Mouse (Mus musculus) CH12.LX (cell line): ENCODE results near the gene Ctcf. TPM values are rescaled to one million over a fixed set of nuclear protein-coding genes. Genes with fewer than 3 reads are reported as not detected.
"Not testable (repeated sequence)": the region's sequence is repeated elsewhere in the genome, so short reads cannot be mapped to it uniquely, and the experiment has no call there.

ENCODE experiments used
- DNase-seq: peaks from one replicate; pipeline ENCODE4 v3.0.0-alpha.2; 2013; ENCODE audit errors: extremely low read depth
- H3K27ac ChIP-seq: 2 replicates; pipeline ENCODE4 v1.5.1; 2012; ENCODE audit warnings: low read depth, mild to moderate bottlenecking, control low read depth, moderate library complexity; ENCODE audit not compliant: insufficient read depth
- H3K27me3 ChIP-seq: replicated peaks from 2 replicates; pipeline ENCODE3; 2012; ENCODE audit warnings: inconsistent platforms
- H3K36me3 ChIP-seq, 2 experiments: replicated peaks in 1 of 2; 2 replicates each; pipeline versions ENCODE3 to v1.6.1; 2012; ENCODE audit warnings: inconsistent platforms in 1 of 2, low read length in 1 of 2, mild to moderate bottlenecking in 1 of 2, mixed read lengths in 1 of 2, moderate library complexity in 1 of 2; ENCODE audit not compliant: control insufficient read depth in 1 of 2, insufficient read depth in 1 of 2
- H3K4me1 ChIP-seq, 2 experiments: 2 replicates each; pipeline ENCODE4 v1.6.1; 2012; ENCODE audit warnings: inconsistent platforms in 1 of 2, moderate library complexity in 1 of 2; ENCODE audit not compliant: insufficient read depth in 2 of 2, control insufficient read depth in 1 of 2
- H3K4me2 ChIP-seq: 2 replicates; pipeline ENCODE4 v1.6.1; 2012; ENCODE audit warnings: low read depth, mild to moderate bottlenecking, control low read depth; ENCODE audit not compliant: poor library complexity, insufficient read depth, severe bottlenecking
- H3K4me3 ChIP-seq, 3 experiments: fragments of 150-350 bp in 1 of 3; sonication (generic) in 1 of 3; replicated peaks in 1 of 3; 2 replicates each; pipeline versions ENCODE3 to v1.5.1; 2011 to 2012; ENCODE audit warnings: low read depth in 2 of 3, low read length in 2 of 3, mild to moderate bottlenecking in 2 of 3, moderate library complexity in 2 of 3, control low read depth in 1 of 3, improper control_type of control experiment in 1 of 3, inconsistent platforms in 1 of 3, mixed read lengths in 1 of 3; ENCODE audit not compliant: poor library complexity in 1 of 3
- H3K79me2 ChIP-seq: replicated peaks from 2 replicates; pipeline ENCODE4 v1.6.1; 2012; ENCODE audit warnings: mild to moderate bottlenecking, moderate library complexity; ENCODE audit not compliant: control insufficient read depth, poor library complexity, insufficient read depth, severe bottlenecking; ENCODE audit errors: extremely low read depth
- H3K9ac ChIP-seq: 2 replicates; pipeline ENCODE4 v1.6.1; 2012; ENCODE audit warnings: low read depth, mild to moderate bottlenecking, control low read depth, moderate library complexity; ENCODE audit not compliant: insufficient read depth
- H3K9me3 ChIP-seq: replicated peaks from 2 replicates; pipeline ENCODE3; 2012; ENCODE audit warnings: low read length, inconsistent platforms, mixed read lengths
- BHLHE40 ChIP-seq: IDR thresholded peaks from 2 replicates; pipeline ENCODE4 v1.6.1; 2011; ENCODE audit warnings: mild to moderate bottlenecking, low read depth, low read length, improper control_type of control experiment
- CHD1 ChIP-seq: IDR thresholded peaks from 2 replicates; pipeline ENCODE4 v1.6.1; 2012; ENCODE audit warnings: low read depth, low read length, improper control_type of control experiment, inconsistent platforms
- CHD2 ChIP-seq: IDR thresholded peaks from 2 replicates; pipeline ENCODE4 v1.6.1; 2011; ENCODE audit warnings: low read length, improper control_type of control experiment
- CTCF ChIP-seq, 2 experiments: IDR thresholded peaks in 1 of 2; conservative IDR thresholded peaks in 1 of 2; 2 replicates each; pipeline ENCODE4 v1.5.1; 2011 to 2012; ENCODE audit warnings: low read depth in 2 of 2, low read length in 2 of 2, improper control_type of control experiment in 1 of 2, inconsistent platforms in 1 of 2, mild to moderate bottlenecking in 1 of 2, moderate library complexity in 1 of 2
- ELF1 ChIP-seq: IDR thresholded peaks from 2 replicates; pipeline ENCODE4 v1.6.1; 2014; ENCODE audit warnings: low read depth, mild to moderate bottlenecking, inconsistent platforms, low read length, improper control_type of control experiment
- EP300 ChIP-seq: IDR thresholded peaks from 2 replicates; pipeline ENCODE4 v1.6.1; 2011; ENCODE audit warnings: low read length, improper control_type of control experiment
- ETS1 ChIP-seq: conservative IDR thresholded peaks from 2 replicates; pipeline ENCODE4 v1.6.1; 2012; ENCODE audit warnings: low read depth, mild to moderate bottlenecking, inconsistent platforms, low read length, improper control_type of control experiment, moderate library complexity
- GABPA ChIP-seq: IDR thresholded peaks from 2 replicates; pipeline ENCODE4 v1.6.1; 2012; ENCODE audit warnings: low read depth, low read length, improper control_type of control experiment, inconsistent platforms; ENCODE audit not compliant: insufficient replicate concordance
- HCFC1 ChIP-seq: IDR thresholded peaks from 2 replicates; pipeline ENCODE4 v1.6.1; 2012; ENCODE audit warnings: low read depth, mild to moderate bottlenecking, inconsistent platforms, low read length, improper control_type of control experiment
- IRF4 ChIP-seq: IDR thresholded peaks from 2 replicates; pipeline ENCODE4 v1.6.1; 2014; ENCODE audit warnings: low read depth, mild to moderate bottlenecking, inconsistent platforms, low read length, improper control_type of control experiment
- JUN ChIP-seq: IDR thresholded peaks from 2 replicates; pipeline ENCODE4 v1.6.1; 2011; ENCODE audit warnings: low read depth, mild to moderate bottlenecking, low read length, improper control_type of control experiment, moderate library complexity; ENCODE audit not compliant: insufficient read depth
- JUND ChIP-seq: conservative IDR thresholded peaks from 2 replicates; pipeline ENCODE4 v1.6.1; 2011; ENCODE audit warnings: low read depth, low read length, improper control_type of control experiment
- KAT2A ChIP-seq: IDR thresholded peaks from 2 replicates; pipeline ENCODE4 v1.6.1; 2012; ENCODE audit warnings: low read length, improper control_type of control experiment, inconsistent platforms; ENCODE audit not compliant: insufficient replicate concordance
- MAFK ChIP-seq: IDR thresholded peaks from 2 replicates; pipeline ENCODE4 v1.6.1; 2011; ENCODE audit warnings: low read length, improper control_type of control experiment; ENCODE audit not compliant: insufficient replicate concordance
- MAZ ChIP-seq: IDR thresholded peaks from 2 replicates; pipeline ENCODE4 v1.6.1; 2012; ENCODE audit warnings: low read depth, mild to moderate bottlenecking, inconsistent platforms, low read length, improper control_type of control experiment, moderate library complexity
- MXI1 ChIP-seq: IDR thresholded peaks from 2 replicates; pipeline ENCODE4 v1.6.1; 2011; ENCODE audit warnings: mild to moderate bottlenecking, low read depth, low read length, improper control_type of control experiment
- MYC ChIP-seq: IDR thresholded peaks from 2 replicates; pipeline ENCODE4 v1.6.1; 2011; ENCODE audit warnings: low read depth, mild to moderate bottlenecking, improper control_type of control experiment, low read length
- NELFE ChIP-seq: IDR thresholded peaks from 2 replicates; pipeline ENCODE4 v1.6.1; 2011; ENCODE audit warnings: low read depth, low read length, improper control_type of control experiment
- NRF1 ChIP-seq: IDR thresholded peaks from 2 replicates; pipeline ENCODE4 v1.6.1; 2014; ENCODE audit warnings: low read depth, mild to moderate bottlenecking, inconsistent platforms, low read length, improper control_type of control experiment, moderate library complexity
- POLR2A ChIP-seq: IDR thresholded peaks from 2 replicates; pipeline ENCODE4 v1.6.1; 2011; ENCODE audit warnings: low read depth, mild to moderate bottlenecking, improper control_type of control experiment, low read length
- POLR2AphosphoS2 ChIP-seq: IDR thresholded peaks from 2 replicates; pipeline ENCODE4 v1.6.1; 2011; ENCODE audit warnings: low read depth, low read length, improper control_type of control experiment
- RAD21 ChIP-seq: IDR thresholded peaks from 2 replicates; pipeline ENCODE4 v1.6.1; 2011; ENCODE audit warnings: low read depth, mild to moderate bottlenecking, low read length, improper control_type of control experiment, moderate library complexity
- RCOR1 ChIP-seq: conservative IDR thresholded peaks from 2 replicates; pipeline ENCODE4 v1.6.1; 2012; ENCODE audit warnings: low read depth, mild to moderate bottlenecking, inconsistent platforms, low read length, improper control_type of control experiment
- SMC3 ChIP-seq: IDR thresholded peaks from 2 replicates; pipeline ENCODE4 v1.6.1; 2011; ENCODE audit warnings: low read depth, low read length, improper control_type of control experiment
- TBP ChIP-seq: conservative IDR thresholded peaks from 2 replicates; pipeline ENCODE4 v1.6.1; 2011; ENCODE audit warnings: low read depth, low read length, improper control_type of control experiment
- UBTF ChIP-seq: IDR thresholded peaks from 2 replicates; pipeline ENCODE4 v1.6.1; 2012; ENCODE audit warnings: low read depth, mild to moderate bottlenecking, inconsistent platforms, low read length, improper control_type of control experiment, moderate library complexity
- USF1 ChIP-seq: IDR thresholded peaks from 2 replicates; pipeline ENCODE4 v1.6.1; 2014; ENCODE audit warnings: low read depth, mild to moderate bottlenecking, inconsistent platforms, low read length, improper control_type of control experiment
- USF2 ChIP-seq: conservative IDR thresholded peaks from 2 replicates; pipeline ENCODE4 v1.6.1; 2011; ENCODE audit warnings: low read depth, low read length, improper control_type of control experiment
- ZC3H11A ChIP-seq: IDR thresholded peaks from 2 replicates; pipeline ENCODE4 v1.6.1; 2012; ENCODE audit warnings: low read depth, mild to moderate bottlenecking, inconsistent platforms, low read length, improper control_type of control experiment
- ZKSCAN1 ChIP-seq: IDR thresholded peaks from 2 replicates; pipeline ENCODE4 v1.6.1; 2012; ENCODE audit warnings: low read depth, inconsistent platforms, low read length, improper control_type of control experiment, borderline replicate concordance
- ZMIZ1 ChIP-seq: IDR thresholded peaks from 2 replicates; pipeline ENCODE4 v1.6.1; 2012; ENCODE audit warnings: low read depth, mild to moderate bottlenecking, inconsistent platforms, low read length, improper control_type of control experiment
- ZNF384 ChIP-seq: IDR thresholded peaks from 2 replicates; pipeline ENCODE4 v1.6.1; 2012; ENCODE audit warnings: low read depth, low read length, improper control_type of control experiment, inconsistent platforms
- dilution Hi-C: fragments of 300-500 bp; cut with MboI; formaldehyde crosslinking; loops from 2 replicates; pipeline ENCODE4 v1.14.3; 2020; ENCODE audit warnings: low sequenced_read_pairs; ENCODE audit not compliant: extremely low pct_unique_long_range_greater_than_20kb, extremely low pct_ligation_motif_present
- in situ Hi-C: fragments of 300-500 bp; cut with MboI; formaldehyde crosslinking; loops from 3 replicates; pipeline ENCODE4 v1.14.3; 2019; ENCODE audit warnings: low sequenced_read_pairs, low pct_ligation_motif_present, low pct_unique_long_range_greater_than_20kb, mixed read lengths
- polyA plus RNA-seq: library from polyadenylated mRNA; unstranded; fragments of >175 nt; gene quantifications from 2 replicates; pipeline ENCODE4 v1.2.1, GENCODE M21; 2012; ENCODE audit warnings: low read depth; ENCODE audit not compliant: insufficient read length
- total RNA-seq, 2 experiments: library from RNA; depleted of rRNA; stranded (reverse); fragments of 300-350 nt in 1 of 2; fragments of >200 nt in 1 of 2; gene quantifications; 2 replicates each; pipeline ENCODE4 v1.2.3; 2012 to 2014

The Ctcf gene
- total and polyA plus RNA-seq, 3 experiments, result 42.3 to 97.9 (median 52.4) TPM

GRCm38 (mm10) chr8:105602540-105602939, 33.8 kb upstream of the Ctcf start:
- H3K4me3 ChIP-seq, DNase-seq, H3K36me3 ChIP-seq, in situ Hi-C loops, dilution Hi-C loops, H3K27me3 ChIP-seq, H3K79me2 ChIP-seq, H3K9ac ChIP-seq, H3K4me2 ChIP-seq, H3K9me3 ChIP-seq, H3K27ac ChIP-seq: not testable (repeated sequence)
- TF ChIP-seq ZNF384, result peak; percentile 47; the same call in 1 of the 2 replicates
- H3K4me1 ChIP-seq, result peaks cover 4 to 24% of the 10 kb centered on the region in 2 experiments

GRCm38 (mm10) chr8:105604804-105605381, 31.5 kb upstream of the Ctcf start, which contains the start of gene Ripor1:
Ripor1 (plus strand) TSS chr8:105605255.
- H3K9ac ChIP-seq, result peak within 1 kb of the TSS; percentile 73
- peak within 1 kb of the TSS; percentile 93 for H3K4me2 ChIP-seq
- in situ Hi-C loops (no loop called here), dilution Hi-C loops (no loop called here)
- H3K36me3 ChIP-seq, result no peaks in the 10 kb centered on the region
- H3K4me3 ChIP-seq, result peak within 1 kb of the TSS; percentile 70 to 79 (median 71)
- no peaks in the 10 kb centered on the region for H3K9me3 ChIP-seq
- peaks cover 7 to 36% of the 10 kb centered on the region in 2 experiments for H3K4me1 ChIP-seq
- H3K27me3 ChIP-seq, result peaks cover 5% of the 10 kb centered on the region
- peak; percentile 70 for DNase-seq
- no peaks in the 10 kb centered on the region for H3K79me2 ChIP-seq
- H3K27ac ChIP-seq, result no peak within 1 kb of the TSS; the same call in 1 of the 2 replicates
- TF ChIP-seq HCFC1, result no peak; the same call in none of the 2 replicates
- no peak for TF ChIP-seq GABPA
- TF ChIP-seq MXI1, result no peak
- no peak for TF ChIP-seq RCOR1
- TF ChIP-seq POLR2AphosphoS2, result no peak
- TF ChIP-seq IRF4, result peak; percentile 33; the same call in 1 of the 2 replicates
- no peak for TF ChIP-seq ZNF384
- TF ChIP-seq MAFK, result no peak
- TF ChIP-seq NRF1, result no peak
- TF ChIP-seq ZKSCAN1, result no peak
- TF ChIP-seq USF1, result no peak
- TF ChIP-seq EP300, result no peak
- TF ChIP-seq ELF1, result peak; percentile 43
- TF ChIP-seq UBTF, result no peak
- no peak for TF ChIP-seq TBP
- no peak; the same call in 1 of the 2 replicates for TF ChIP-seq RAD21
- peak; percentile 54 for TF ChIP-seq POLR2A
- peak; percentile 36 to 73; a peak in 3 of 4 replicates for TF ChIP-seq CTCF (conservative IDR thresholded peaks at IDR 0.05 in 1 of 2, IDR thresholded peaks at IDR 0.05 in 1 of 2; ENCODE audit: low read depth in 2 of 2, low read length in 2 of 2)
- no peak for TF ChIP-seq JUN
- no peak; the same call in 1 of the 2 replicates for TF ChIP-seq ZMIZ1
- TF ChIP-seq CHD2, result no peak
- TF ChIP-seq BHLHE40, result no peak
- TF ChIP-seq JUND, result no peak
- no peak for TF ChIP-seq ETS1
- TF ChIP-seq NELFE, result 0 out of 2 replicates have a peak, but pooled peaks have one; percentile 33
- no peak; the same call in 1 of the 2 replicates for TF ChIP-seq SMC3
- no peak for TF ChIP-seq USF2
- TF ChIP-seq MAZ, result peak; percentile 91
- TF ChIP-seq MYC, result 0 out of 2 replicates have a peak, but pooled peaks have one; percentile 31
- no peak for TF ChIP-seq KAT2A
- no peak for TF ChIP-seq ZC3H11A
- no peak for TF ChIP-seq CHD1
